Mouse (Mus musculus): Measurements from ENCODE around the gene Nav2.

DNA sequence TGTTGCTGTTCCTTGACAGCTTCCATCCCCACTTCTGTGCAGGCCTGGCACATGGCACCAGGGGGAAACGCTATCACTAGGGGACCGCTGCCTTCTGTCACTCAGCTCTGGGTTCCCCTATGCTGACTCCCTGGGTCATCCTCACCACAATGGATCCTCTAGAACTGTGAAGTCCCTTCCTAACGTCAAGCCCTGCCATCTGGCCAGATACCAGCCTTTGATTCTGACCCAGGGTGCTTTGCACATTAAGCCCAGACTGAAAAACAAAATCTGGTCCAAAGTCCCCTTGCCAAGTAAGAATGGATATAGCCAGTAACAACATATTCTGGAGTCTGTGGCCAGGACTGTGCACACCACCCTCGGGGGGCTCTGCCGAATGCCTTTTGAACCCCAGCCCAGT lies 178.6 kb downstream of the Nav2 start:
- TF ChIP-seq POLR2A (IDR thresholded peaks at IDR 0.05; ENCODE audit: insufficient read depth, low read depth, low read length) (no peak), CTCF (IDR thresholded peaks at IDR 0.05) (no peak), EP300 (IDR thresholded peaks at IDR 0.05; ENCODE audit: insufficient read depth, low read depth, low read length) (no peak)

Measured in heart, adult 2 months (tissue).